Mouse (Mus musculus) testis, adult 2 months (tissue): ENCODE data around the gene Gucy2g. TPM values are rescaled to one million over a fixed set of nuclear protein-coding genes. Genes with fewer than 3 reads are reported as not detected.

ENCODE experiments used
- H3K27ac ChIP-seq: fragments of 200-500 bp; 2 replicates; pipeline ENCODE4 v1.5.1; 2012; ENCODE audit warnings: low read depth, low read length; ENCODE audit not compliant: control insufficient read depth, insufficient read depth
- H3K27me3 ChIP-seq: fragments of 200-500 bp; 2 replicates; pipeline ENCODE4 v1.6.1; 2012; ENCODE audit warnings: mild to moderate bottlenecking, low read length, moderate library complexity; ENCODE audit not compliant: control insufficient read depth, insufficient read depth
- H3K36me3 ChIP-seq: fragments of 200-500 bp; 2 replicates; pipeline ENCODE4 v1.6.1; 2012; ENCODE audit warnings: mild to moderate bottlenecking, low read length; ENCODE audit not compliant: control insufficient read depth, insufficient read depth
- H3K4me1 ChIP-seq: fragments of 200-500 bp; 2 replicates; pipeline ENCODE4 v1.6.1; 2012; ENCODE audit warnings: low read length; ENCODE audit not compliant: control insufficient read depth, insufficient read depth
- H3K4me3 ChIP-seq: fragments of 200-500 bp; 2 replicates; pipeline ENCODE4 v1.5.1; 2012; ENCODE audit warnings: low read depth, mild to moderate bottlenecking, low read length, moderate library complexity, mixed read lengths; ENCODE audit not compliant: control insufficient read depth
- CTCF ChIP-seq: fragments of 200-500 bp; IDR thresholded peaks from 2 replicates; pipeline ENCODE4 v1.5.1; 2012; ENCODE audit warnings: low read depth, mild to moderate bottlenecking, inconsistent platforms, low read length, moderate library complexity; ENCODE audit not compliant: control insufficient read depth, insufficient read depth, insufficient replicate concordance
- POLR2A ChIP-seq: fragments of 200-500 bp; IDR thresholded peaks from 2 replicates; pipeline ENCODE4 v1.6.1; 2012; ENCODE audit warnings: low read depth, mild to moderate bottlenecking, inconsistent platforms, low read length, moderate library complexity; ENCODE audit not compliant: control insufficient read depth
- polyA plus RNA-seq: library from polyadenylated mRNA; depleted of rRNA; stranded (reverse); fragments of >200 nt; gene quantifications from 2 replicates; pipeline ENCODE4 v1.2.3, GENCODE M21; 2012

The Gucy2g gene
- polyA plus RNA-seq, 1 experiment, result 1.9 TPM

DNA sequence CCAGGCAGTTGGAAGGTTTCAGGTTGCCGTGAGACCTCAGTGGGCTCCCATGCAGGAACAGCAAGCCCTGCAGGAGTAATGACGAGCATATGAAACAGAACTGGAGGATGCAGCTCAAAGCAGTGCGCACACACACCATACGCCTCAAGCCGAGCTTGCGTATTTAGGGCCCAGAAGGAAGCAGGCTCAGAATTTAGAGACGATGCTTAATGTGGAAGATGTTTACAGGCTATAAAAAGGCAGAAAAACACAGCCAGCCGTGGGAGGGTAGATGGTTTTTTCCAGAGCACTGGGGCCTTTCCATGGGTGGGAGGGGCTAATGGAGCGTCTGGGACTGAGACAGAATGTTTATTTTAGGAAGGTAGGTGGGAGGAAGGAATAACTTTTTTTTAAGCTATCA, 23.7 kb downstream of the Gucy2g start:
- no peaks in the 10 kb centered on the region for H3K36me3 ChIP-seq
- H3K27ac ChIP-seq, result no peak overlapping the region
- H3K4me1 ChIP-seq, result peaks cover 11% of the 10 kb centered on the region; the same call in 1 of the 2 replicates
- H3K4me3 ChIP-seq, result no peak overlapping the region
- TF ChIP-seq CTCF, result no peak
- TF ChIP-seq POLR2A, result no peak
- H3K27me3 ChIP-seq, result no peaks in the 10 kb centered on the region

DNA sequence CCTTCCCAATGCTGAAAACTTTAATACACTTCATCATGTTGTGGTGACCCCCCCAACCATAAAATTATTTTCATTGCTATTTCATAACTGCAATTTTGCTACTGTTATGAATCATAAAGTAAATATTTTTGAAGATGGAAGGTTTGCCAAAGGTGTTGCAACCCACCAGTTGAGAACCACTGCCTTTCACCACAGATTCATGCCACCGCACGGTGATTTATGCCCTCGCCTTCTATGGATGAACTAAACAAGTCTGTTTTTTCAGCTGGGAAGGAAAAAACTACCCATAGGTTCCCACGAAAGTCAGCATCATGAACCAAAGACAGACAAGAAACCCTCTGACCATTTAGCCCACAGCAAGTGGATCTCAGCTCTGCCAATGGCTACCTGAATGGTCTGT, 24.2 kb downstream of the Gucy2g start:
- peaks cover 11% of the 10 kb centered on the region; the same call in 1 of the 2 replicates for H3K4me1 ChIP-seq
- no peak overlapping the region for H3K27ac ChIP-seq
- TF ChIP-seq CTCF, result no peak
- TF ChIP-seq POLR2A, result no peak
- no peaks in the 10 kb centered on the region for H3K27me3 ChIP-seq
- H3K4me3 ChIP-seq, result no peak overlapping the region
- no peaks in the 10 kb centered on the region for H3K36me3 ChIP-seq

DNA sequence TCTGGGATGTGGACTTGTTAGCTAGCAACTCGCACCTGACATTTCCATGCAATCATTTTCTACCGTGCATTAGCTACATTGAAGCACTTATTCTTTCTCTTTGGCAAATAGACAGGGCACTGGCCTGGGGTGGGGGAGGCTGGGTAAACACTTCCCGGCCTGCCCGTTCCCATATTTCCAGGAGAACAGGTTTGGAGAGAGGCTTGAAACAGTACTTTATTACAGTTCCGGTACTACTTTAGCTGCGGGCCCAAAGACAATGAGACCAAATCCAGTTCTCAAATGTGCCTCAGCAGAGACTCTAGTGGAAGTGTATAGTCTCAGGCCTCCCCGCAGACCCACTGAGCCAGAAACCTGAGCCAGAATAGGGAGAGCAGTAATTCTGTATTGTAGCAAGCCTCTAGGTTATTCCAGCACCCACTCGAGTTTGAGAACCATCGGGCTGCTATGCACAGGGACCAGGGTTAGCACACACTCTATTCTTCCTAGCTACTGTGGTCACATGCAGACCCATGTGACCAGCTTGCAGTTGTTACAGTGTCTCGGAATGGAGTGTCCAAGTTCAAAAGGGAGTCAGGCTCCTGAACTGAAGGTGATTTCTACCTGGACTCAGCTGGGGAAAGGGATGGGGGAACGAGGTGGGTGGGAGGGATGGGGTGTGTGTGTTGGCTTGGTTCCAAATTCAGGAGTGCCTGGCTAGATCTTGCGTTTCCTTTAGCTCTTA, 27.3 kb downstream of the Gucy2g start:
- Histone ChIP-seq H3K4me3 (no peak overlapping the region), H3K4me1 (peaks cover 9% of the 10 kb centered on the region; the same call in 1 of the 2 replicates), H3K36me3 (no peaks in the 10 kb centered on the region), H3K27me3 (no peaks in the 10 kb centered on the region), H3K27ac (no peak overlapping the region)
- TF ChIP-seq CTCF (no peak), POLR2A (no peak)

DNA sequence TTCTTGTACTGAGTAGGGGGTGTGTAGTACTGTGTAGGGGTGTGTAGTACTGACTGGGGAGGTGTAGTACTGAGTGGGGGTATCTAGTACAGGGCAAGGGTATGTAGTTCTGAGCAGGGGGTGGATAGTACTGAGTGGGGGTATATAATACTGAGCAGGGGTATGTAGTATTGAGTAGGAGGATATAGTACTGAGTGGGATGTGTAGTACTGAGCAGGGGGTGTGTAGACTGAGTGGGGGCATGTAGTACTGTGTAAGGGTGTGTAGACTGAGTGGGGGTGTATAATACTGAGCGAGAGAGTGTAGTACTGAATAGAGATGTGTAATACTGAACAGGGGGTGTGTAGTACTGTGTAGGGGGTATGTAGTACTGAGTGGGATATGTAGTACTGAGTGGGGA, 29.3 kb downstream of the Gucy2g start:
- TF ChIP-seq CTCF (no peak), POLR2A (no peak)
- H3K27ac ChIP-seq, result no peak overlapping the region
- H3K4me1 ChIP-seq, result peaks cover 6% of the 10 kb centered on the region
- no peak overlapping the region for H3K4me3 ChIP-seq
- no peaks in the 10 kb centered on the region for H3K36me3 ChIP-seq
- no peaks in the 10 kb centered on the region for H3K27me3 ChIP-seq

DNA sequence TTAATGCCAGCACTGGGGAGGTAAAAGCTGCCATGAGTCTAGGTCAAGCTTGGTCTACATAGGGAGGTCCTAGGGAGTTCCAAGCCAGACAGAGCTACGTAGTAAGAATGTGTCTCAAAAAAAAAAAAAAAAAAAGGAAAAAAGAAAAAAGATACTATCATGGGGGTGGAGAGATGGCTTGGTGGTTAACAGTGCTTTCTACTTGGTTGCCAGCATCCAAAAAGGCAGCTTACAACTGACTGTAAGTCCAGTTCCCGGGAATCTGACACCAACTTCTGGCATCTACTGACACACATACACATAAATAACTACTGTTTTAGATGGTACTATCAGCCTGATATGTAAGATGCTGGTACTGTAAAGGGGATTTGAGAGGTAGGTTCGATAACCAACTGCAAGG, 32.0 kb downstream of the Gucy2g start:
- H3K36me3 ChIP-seq, result no peaks in the 10 kb centered on the region
- no peaks in the 10 kb centered on the region for H3K27me3 ChIP-seq
- TF ChIP-seq CTCF (no peak), POLR2A (no peak)
- H3K27ac ChIP-seq, result no peak overlapping the region
- peaks cover 6% of the 10 kb centered on the region for H3K4me1 ChIP-seq
- no peak overlapping the region for H3K4me3 ChIP-seq

DNA sequence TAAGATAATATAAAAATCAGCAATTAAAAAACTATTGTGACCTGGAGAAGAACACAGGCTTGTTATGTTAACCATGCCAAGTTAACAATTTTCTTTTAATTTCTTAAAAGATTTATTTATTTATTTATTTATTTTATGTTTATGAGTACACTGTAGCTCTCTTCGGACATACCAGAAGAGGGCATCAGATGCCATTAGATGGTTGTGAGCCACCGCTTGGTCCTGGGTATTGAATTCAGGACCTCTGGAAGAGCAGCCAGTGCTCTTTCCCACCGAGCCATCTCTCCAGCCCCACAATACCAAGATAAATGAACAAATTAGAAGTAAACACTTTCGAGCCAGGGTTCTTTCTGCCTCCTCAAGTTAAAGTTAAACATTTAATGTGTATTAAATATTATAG, 32.4 kb downstream of the Gucy2g start:
- TF ChIP-seq CTCF (no peak), POLR2A (no peak)
- H3K4me1 ChIP-seq, result peaks cover 6% of the 10 kb centered on the region
- no peaks in the 10 kb centered on the region for H3K27me3 ChIP-seq
- no peak overlapping the region for H3K27ac ChIP-seq
- H3K36me3 ChIP-seq, result no peaks in the 10 kb centered on the region
- no peak overlapping the region for H3K4me3 ChIP-seq

DNA sequence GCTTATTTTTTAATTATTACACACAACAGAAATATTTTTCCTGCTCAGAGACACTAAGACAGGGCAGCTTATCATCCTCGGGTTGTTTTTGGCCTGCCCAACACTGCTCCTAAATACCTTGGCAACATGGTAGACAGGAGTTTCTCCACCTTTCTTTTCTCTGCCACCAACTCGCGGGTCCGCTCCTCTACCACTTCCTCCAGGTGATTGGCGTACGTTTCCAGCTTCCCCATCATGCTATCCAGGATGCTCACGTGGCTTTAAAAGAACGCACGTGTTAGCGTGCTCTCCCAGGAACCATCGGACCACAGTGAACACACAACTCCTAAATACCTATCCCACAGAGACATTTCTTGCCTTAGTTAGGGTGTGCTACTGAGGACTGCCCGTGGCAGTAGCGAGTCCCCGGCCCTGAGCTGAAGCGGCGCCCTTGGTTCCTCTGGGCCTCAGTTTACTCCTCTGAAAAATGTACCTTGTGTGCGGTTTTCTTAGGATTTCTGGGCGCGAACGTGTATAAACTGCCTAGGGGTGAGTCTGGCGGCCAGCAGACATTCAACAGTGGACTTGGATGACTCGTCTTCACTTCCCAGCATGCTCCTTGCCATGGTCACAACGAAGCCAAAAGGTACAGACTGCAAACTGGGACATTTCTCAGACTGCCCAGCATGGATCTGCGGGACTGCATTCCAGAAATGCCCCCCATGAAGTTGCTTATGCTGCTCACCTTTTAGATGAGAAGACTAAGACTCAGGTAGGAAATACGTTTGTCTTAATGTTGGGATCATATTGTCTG, 33.1 kb downstream of the Gucy2g start:
- no peak overlapping the region; the same call in 1 of the 2 replicates for H3K4me3 ChIP-seq
- no peaks in the 10 kb centered on the region for H3K27me3 ChIP-seq
- peaks cover 6% of the 10 kb centered on the region for H3K4me1 ChIP-seq
- no peak for TF ChIP-seq CTCF
- no peak for TF ChIP-seq POLR2A
- no peak overlapping the region for H3K27ac ChIP-seq
- no peaks in the 10 kb centered on the region for H3K36me3 ChIP-seq
